Mouse (Mus musculus): ENCODE measurements around the gene Ssbp4.

DNA sequence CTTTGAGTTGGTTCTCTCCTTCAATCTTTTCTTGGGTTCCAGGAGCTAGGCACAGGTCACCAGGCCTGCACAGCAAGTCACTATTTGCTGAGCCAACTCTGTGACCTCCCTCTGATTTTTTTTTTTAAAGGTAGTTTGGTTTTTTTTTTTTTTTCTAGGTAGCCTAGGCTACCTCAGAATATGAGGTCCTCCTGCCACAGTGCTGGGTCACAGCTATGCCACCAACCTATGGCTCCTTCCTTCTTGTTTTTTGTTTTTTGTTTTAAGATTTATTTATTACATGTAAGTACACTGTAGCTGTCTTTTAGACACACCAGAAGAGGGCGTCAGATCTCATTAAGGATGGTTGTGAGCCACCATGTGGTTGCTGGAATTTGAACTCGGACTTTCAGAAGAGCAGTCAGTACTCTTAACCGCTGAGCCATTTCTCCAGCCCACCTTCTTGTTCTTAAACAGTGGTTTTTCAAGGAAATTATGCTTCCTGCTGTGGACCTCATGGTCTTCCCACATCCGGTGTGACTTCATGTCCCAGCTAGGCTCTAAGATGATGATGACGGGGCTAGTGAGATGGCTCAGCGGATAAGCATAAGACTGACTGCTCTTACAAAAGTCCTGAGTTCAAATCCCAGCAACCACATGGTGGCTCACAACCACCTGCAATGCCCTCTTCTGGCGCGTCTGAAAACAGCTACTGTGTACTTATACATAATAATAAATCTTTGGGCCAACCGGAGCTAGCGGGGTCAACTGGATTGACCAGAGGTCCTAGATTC lies 59.1 kb downstream of the Ssbp4 start:
- TF ChIP-seq CTCF (IDR thresholded peaks at IDR 0.05; ENCODE audit: borderline replicate concordance, insufficient read depth, low read depth, low read length) (no peak), POLR2A (IDR thresholded peaks at IDR 0.05; ENCODE audit: borderline replicate concordance, insufficient read depth, low read length) (no peak)

All from cerebellum, adult 2 months (tissue).